Mouse (Mus musculus): ENCODE measurements around the gene Lyrm1.

The Lyrm1 gene

GRCm38 (mm10) chr7:119965205-119965604 lies 69.5 kb downstream of the Lyrm1 start:
- no peak for DNase-seq (ENCODE audit: low spot score in 2 of 2)

GRCm38 (mm10) chr7:119965651-119966395 lies 70.2 kb downstream of the Lyrm1 start:
- DNase-seq (ENCODE audit: low spot score in 2 of 2), result no peak

DNA sequence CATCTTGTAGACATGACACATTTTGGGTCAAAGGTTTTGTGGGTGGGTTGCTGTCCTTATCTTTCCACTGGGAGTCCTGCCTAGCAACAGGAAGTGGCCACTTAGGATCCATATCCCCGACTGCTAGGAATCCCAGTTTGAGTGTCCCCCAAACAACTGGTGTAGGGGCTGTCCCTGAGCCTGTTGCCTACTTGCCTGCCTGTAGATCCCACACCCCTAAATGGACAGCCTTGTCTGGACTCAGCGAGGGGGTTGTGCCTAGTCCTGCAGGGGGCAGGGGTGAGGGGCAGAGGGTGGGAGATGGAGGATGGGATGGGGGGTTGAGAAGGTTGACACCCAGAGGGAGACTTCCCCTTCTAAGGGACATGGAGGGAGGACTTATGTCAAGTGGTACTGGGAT lies 73.7 kb downstream of the Lyrm1 start:
- DNase-seq (ENCODE audit: low spot score in 2 of 2), result no peak

- no peak for DNase-seq (ENCODE audit: low spot score in 2 of 2)
Observed at GRCm38 (mm10) chr7:119974214-119974613, 78.6 kb downstream of the Lyrm1 start.

DNA sequence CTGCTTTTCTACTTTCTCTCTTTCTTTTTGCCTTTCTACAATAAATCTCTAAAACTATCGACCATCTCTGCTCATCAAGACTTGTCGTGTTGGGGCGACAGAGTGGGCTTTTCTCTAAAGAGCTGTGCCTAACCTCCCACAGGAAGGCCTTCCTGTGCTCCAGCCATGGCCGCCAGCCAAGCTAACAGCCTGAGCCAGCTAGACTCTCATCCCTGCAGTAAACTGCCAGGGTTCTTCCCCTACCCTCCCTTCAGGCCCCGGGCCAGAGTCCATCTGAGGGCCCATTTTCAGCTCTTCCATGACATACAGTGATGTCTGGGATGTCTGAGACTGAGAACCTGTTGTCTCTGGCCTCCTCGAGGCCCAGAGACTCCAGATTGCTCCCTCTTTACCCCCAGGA lies 80.6 kb downstream of the Lyrm1 start:
- DNase-seq (ENCODE audit: low spot score in 2 of 2), result no peak

- DNase-seq (ENCODE audit: low spot score in 2 of 2), result no peak
Observed at GRCm38 (mm10) chr7:119977574-119977973, 81.9 kb downstream of the Lyrm1 start.

GRCm38 (mm10) chr7:119978576-119978975 lies 82.9 kb downstream of the Lyrm1 start:
- DNase-seq (ENCODE audit: low spot score in 2 of 2), result no peak

GRCm38 (mm10) chr7:119980170-119980569 lies 84.5 kb downstream of the Lyrm1 start:
- DNase-seq (ENCODE audit: low spot score in 2 of 2), result no peak

GRCm38 (mm10) chr7:119985279-119985912 lies 89.7 kb downstream of the Lyrm1 start:
- DNase-seq (ENCODE audit: low spot score in 2 of 2), result no peak

DNA sequence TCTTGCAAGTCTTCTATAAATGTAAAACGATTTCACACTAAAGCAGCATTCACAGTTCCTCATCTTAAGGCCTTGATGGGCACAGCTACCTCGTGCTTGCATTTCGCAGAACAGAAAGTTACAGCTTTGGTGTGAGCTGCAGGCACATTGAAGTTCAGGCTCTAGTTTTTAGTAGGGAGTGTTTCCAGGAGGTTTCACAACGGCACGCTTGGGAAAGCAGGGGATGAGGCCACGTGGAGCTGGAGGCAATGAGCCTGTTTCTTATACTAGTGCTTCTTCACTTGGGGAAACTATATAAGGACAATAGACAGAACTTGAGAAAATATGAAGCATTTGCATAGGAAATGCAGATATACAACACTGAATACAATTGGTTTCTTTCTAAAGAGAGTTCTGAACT lies 101.4 kb downstream of the Lyrm1 start:
- DNase-seq (ENCODE audit: low spot score in 2 of 2), result no peak
